Mouse (Mus musculus) liver, embryonic 14.5 days (tissue): ENCODE results near the gene Usp54. TPM values are rescaled to one million over a fixed set of nuclear protein-coding genes. Genes with fewer than 3 reads are reported as not detected.
A peak's percentile ranks its signal among the peaks of the same experiment; 100 is the strongest.

ENCODE experiments used
- ATAC-seq: fragments of 200-750 bp; cut with Nextera tagmentation; 2 replicates; pipeline ENCODE4 v1.8.0; 2017; ENCODE audit warnings: moderate number of reproducible peaks, mild to moderate bottlenecking, moderate library complexity; ENCODE audit not compliant: insufficient read depth
- DNase-seq, 3 experiments: peaks; one replicate each; pipeline ENCODE4 v3.0.0-alpha.2; 2012 to 2013; ENCODE audit warnings: low read depth in 3 of 3, low spot score in 3 of 3
- H3K27ac ChIP-seq: fragments of 300-500 bp; sonication (generic); 2 replicates; pipeline ENCODE4 v1.5.1; 2014; ENCODE audit warnings: moderate library complexity, mild to moderate bottlenecking, control low read depth, inconsistent platforms
- H3K27me3 ChIP-seq: fragments of 300-500 bp; sonication (generic); 2 replicates; pipeline ENCODE4 v1.6.1; 2014; ENCODE audit warnings: mild to moderate bottlenecking, low read length, moderate library complexity; ENCODE audit not compliant: control insufficient read depth, insufficient read depth
- H3K36me3 ChIP-seq: fragments of 300-500 bp; sonication (generic); replicated peaks from 2 replicates; pipeline ENCODE4 v1.6.1; 2014; ENCODE audit warnings: low read depth; ENCODE audit not compliant: control insufficient read depth, insufficient read depth
- H3K4me1 ChIP-seq, 2 experiments: fragments of 200-500 bp in 1 of 2; fragments of 300-500 bp in 1 of 2; sonication (generic) in 1 of 2; replicated peaks; 2 replicates each; pipeline ENCODE4 v1.6.1; 2012 to 2014; ENCODE audit warnings: antibody characterized with exemption in 1 of 2, inconsistent platforms in 1 of 2, low read length in 1 of 2; ENCODE audit not compliant: control insufficient read depth in 2 of 2, insufficient read depth in 2 of 2
- H3K4me2 ChIP-seq: fragments of 300-500 bp; sonication (generic); 2 replicates; pipeline ENCODE4 v1.6.1; 2014; ENCODE audit warnings: low read depth, mild to moderate bottlenecking, control low read depth, moderate library complexity
- H3K4me3 ChIP-seq, 2 experiments: fragments of 200-500 bp in 1 of 2; fragments of 300-500 bp in 1 of 2; sonication (generic) in 1 of 2; 2 replicates each; pipeline ENCODE4 v1.5.1; 2012 to 2014; ENCODE audit warnings: low read depth in 2 of 2, low read length in 2 of 2, mild to moderate bottlenecking in 2 of 2, control low read depth in 1 of 2, inconsistent platforms in 1 of 2, moderate library complexity in 1 of 2; ENCODE audit not compliant: insufficient read depth in 1 of 2
- H3K9ac ChIP-seq: fragments of 300-500 bp; sonication (generic); replicated peaks from 2 replicates; pipeline ENCODE4 v1.6.1; 2014; ENCODE audit warnings: mild to moderate bottlenecking, control low read depth, moderate library complexity
- H3K9me3 ChIP-seq: fragments of 300-500 bp; sonication (generic); 2 replicates; pipeline ENCODE4 v1.6.1; 2016; ENCODE audit warnings: low read length, mixed read lengths; ENCODE audit not compliant: control insufficient read depth
- CTCF ChIP-seq: IDR thresholded peaks from 2 replicates; pipeline ENCODE4 v1.5.1; 2016; ENCODE audit warnings: antibody characterized with exemption, low read depth, control low read depth
- EP300 ChIP-seq: IDR thresholded peaks from 2 replicates; pipeline ENCODE4 v1.6.1; 2016; ENCODE audit warnings: antibody characterized with exemption, low read depth
- WGBS: fragments of 180-500 bp; shearing (Covaris S2); extraction: QIAGEN DNeasy Blood & Tissue Kit; methylation state at CpG from one replicate; pipeline ENCODE4 v1.1.7; 2014; ENCODE audit not compliant: insufficient replicate concordance; 5-methylcytosine and 5-hydroxymethylcytosine counted together
- polyA plus RNA-seq, 2 experiments: library from polyadenylated mRNA; depleted of rRNA in 1 of 2; stranded (reverse) in 1 of 2; unstranded in 1 of 2; fragments of >200 nt; fragmentation: Nextera tagmentation in 1 of 2; extraction: Ambion mirVana in 1 of 2; gene quantifications; 2 replicates each; pipeline versions ENCODE4 v1.2.1 to v1.2.3; 2012 to 2014

The Usp54 gene
- polyA plus RNA-seq, 2 experiments, result 1.2 to 1.3 TPM

- Histone ChIP-seq H3K9ac (no peak overlapping the region), H3K4me3 (no peak overlapping the region), H3K4me2 (no peak overlapping the region), H3K36me3 (no peaks in the 10 kb centered on the region), H3K4me1 (peaks cover 16 to 25% of the 10 kb centered on the region in 2 experiments), H3K9me3 (no peaks in the 10 kb centered on the region), H3K27me3 (no peaks in the 10 kb centered on the region), H3K27ac (no peak overlapping the region)
- ATAC-seq (no peak), DNase-seq (no peak)
- TF ChIP-seq CTCF, result no peak
- TF ChIP-seq EP300, result no peak
- WGBS, result 17% methylated on average over 1 of the region's 1 CpGs
These were observed 39.6 kb downstream of the Usp54 start for GRCm38 (mm10) chr14:20601287-20601686.

- DNase-seq (no peak), ATAC-seq (peak; percentile 75)
- Histone ChIP-seq H3K9ac (no peak overlapping the region), H3K9me3 (no peaks in the 10 kb centered on the region), H3K4me1 (peaks cover 16 to 25% of the 10 kb centered on the region in 2 experiments), H3K27me3 (no peaks in the 10 kb centered on the region), H3K27ac (peak overlapping the region; percentile 54), H3K4me2 (no peak overlapping the region), H3K36me3 (no peaks in the 10 kb centered on the region), H3K4me3 (no peak overlapping the region)
- 52% methylated on average over 2 of the region's 2 CpGs for WGBS
- TF ChIP-seq EP300 (no peak), CTCF (peak; percentile 47)
These were observed 40.7 kb downstream of the Usp54 start for GRCm38 (mm10) chr14:20600203-20600602.

GRCm38 (mm10) chr14:20599542-20599941 is 41.3 kb downstream of the Usp54 start:
- ATAC-seq, result peak; percentile 98
- H3K27me3 ChIP-seq, result no peaks in the 10 kb centered on the region

GRCm38 (mm10) chr14:20595781-20596180 is 45.1 kb downstream of the Usp54 start:
- H3K9me3 ChIP-seq, result no peaks in the 10 kb centered on the region
- TF ChIP-seq CTCF (no peak), EP300 (no peak)
- H3K9ac ChIP-seq, result no peak overlapping the region
- no peaks in the 10 kb centered on the region for H3K27me3 ChIP-seq
- H3K27ac ChIP-seq, result no peak overlapping the region
- DNase-seq (no peak), ATAC-seq (no peak)
- no peak overlapping the region for H3K4me2 ChIP-seq
- no peak overlapping the region for H3K4me3 ChIP-seq
- H3K36me3 ChIP-seq, result no peaks in the 10 kb centered on the region
- 63% methylated on average over 3 of the region's 3 CpGs for WGBS
- peaks cover 16 to 28% of the 10 kb centered on the region in 2 experiments for H3K4me1 ChIP-seq

More at GRCm38 (mm10) chr14:20599542-20599941, 41.3 kb downstream of the Usp54 start:
- DNase-seq, result peak; percentile 69 to 75 (median 73)
- H3K4me1 ChIP-seq, result peaks cover 19 to 30% of the 10 kb centered on the region in 2 experiments
- H3K4me2 ChIP-seq, result peak overlapping the region; percentile 54
- H3K36me3 ChIP-seq, result no peaks in the 10 kb centered on the region
- WGBS, result 5% methylated on average over 2 of the region's 2 CpGs
- H3K9me3 ChIP-seq, result no peaks in the 10 kb centered on the region
- H3K4me3 ChIP-seq, result no peak overlapping the region
- H3K9ac ChIP-seq, result no peak overlapping the region; the same call in 1 of the 2 replicates
- peak; percentile 89 for TF ChIP-seq EP300
- TF ChIP-seq CTCF, result no peak
- peak overlapping the region; percentile 72 for H3K27ac ChIP-seq

- Histone ChIP-seq H3K4me3 (no peak overlapping the region), H3K36me3 (no peaks in the 10 kb centered on the region), H3K9ac (no peak overlapping the region), H3K4me1 (peaks cover 5 to 8% of the 10 kb centered on the region in 2 experiments), H3K27me3 (no peaks in the 10 kb centered on the region), H3K27ac (no peak overlapping the region), H3K4me2 (no peak overlapping the region), H3K9me3 (no peaks in the 10 kb centered on the region)
- no peak for TF ChIP-seq EP300
- ATAC-seq, result 0 out of 2 replicates have a peak, but pooled peaks have one; percentile 26
- no peak for DNase-seq
- WGBS, result 20% methylated on average over 5 of the region's 5 CpGs
These were observed 53.4 kb downstream of the Usp54 start for GRCm38 (mm10) chr14:20587458-20587857.
